Mouse (Mus musculus): ENCODE measurements around the gene Olfr165. TPM values are rescaled to one million over a fixed set of nuclear protein-coding genes. Genes with fewer than 3 reads are reported as not detected.

Olfr165 gene
- not detected for polyA plus RNA-seq (2017; shearing (Covaris generic))

GRCm38 (mm10) chr16:19423034-19423433 lies at the start of gene Olfr165:
Gene Olfr165 (minus strand): TSS chr16:19423134.

Other genes with a start within 250 kb of the Olfr165 start
- gene Olfr164, start 109.1 kb downstream of the Olfr165 start, polyA plus RNA-seq (2017; shearing (Covaris generic)), result not detected
- gene Olfr166, start 60.6 kb upstream of the Olfr165 start, polyA plus RNA-seq (2017; shearing (Covaris generic)), result not detected
- gene Olfr167, start 99.1 kb upstream of the Olfr165 start, polyA plus RNA-seq (2017; shearing (Covaris generic)), result not detected
- gene Olfr168, start 112.4 kb upstream of the Olfr165 start, polyA plus RNA-seq (2017; shearing (Covaris generic)), result not detected
- gene Olfr169, start 148.7 kb upstream of the Olfr165 start, polyA plus RNA-seq (2017; shearing (Covaris generic)), result not detected
- gene Olfr170, start 188.7 kb upstream of the Olfr165 start, polyA plus RNA-seq (2017; shearing (Covaris generic)), result not detected
- gene Olfr171, start 206.8 kb upstream of the Olfr165 start, polyA plus RNA-seq (2017; shearing (Covaris generic)), result not detected